Mouse (Mus musculus): ENCODE measurements around the gene Lilra5.
"Not testable (repeated sequence)": the region's sequence is repeated elsewhere in the genome, so short reads cannot be mapped to it uniquely, and the experiment has no call there.

GRCm38 (mm10) chr7:4260521-4260920, 23.0 kb downstream of the Lilra5 start:
- not testable (repeated sequence) for TF ChIP-seq CTCF (IDR thresholded peaks at IDR 0.05; ENCODE audit: borderline replicate concordance, extremely low read depth, insufficient read depth, insufficient read length); POLR2A (IDR thresholded peaks at IDR 0.05; ENCODE audit: borderline replicate concordance, extremely low read depth, insufficient read depth, insufficient read length, poor library complexity, severe bottlenecking)
